Mouse (Mus musculus) brain, adult 10 weeks (tissue): ENCODE data around the gene Btbd35f25. TPM values are rescaled to one million over a fixed set of nuclear protein-coding genes. Genes with fewer than 3 reads are reported as not detected.

Experiments used
- polyA plus RNA-seq: library from polyadenylated mRNA; stranded (reverse); fragments of 350-450 nt; fragmentation: Illumina TruSeq; extraction: RNeasy Lipid Tissue Mini Kit (QIAGEN cat#74804); gene quantifications from one replicate; pipeline ENCODE4 v1.2.3, GENCODE M21; 2015; ENCODE audit warnings: low read depth, low replicate concordance

The Btbd35f25 gene
- polyA plus RNA-seq: not detected

GRCm38 (mm10) chrX:31717056-31717455 lies at the start of gene Btbd35f25:
Gene Btbd35f25 (minus strand): TSS chrX:31717156.

Other genes starting within 250 kb of the Btbd35f25 start
- not detected for gene Gm21883, start 142.9 kb downstream of the Btbd35f25 start, polyA plus RNA-seq
- gene Spin2e, start 98.2 kb downstream of the Btbd35f25 start, polyA plus RNA-seq: not detected
- not detected for gene Gm21637, start 244.9 kb upstream of the Btbd35f25 start, polyA plus RNA-seq